Mouse (Mus musculus) midbrain, postnatal 0 days (tissue): ENCODE results near the gene Nup107. TPM values are rescaled to one million over a fixed set of nuclear protein-coding genes. Genes with fewer than 3 reads are reported as not detected.

ENCODE experiments used
- ATAC-seq: fragments of 200-750 bp; cut with Nextera tagmentation; 2 replicates; pipeline ENCODE4 v1.8.0; 2017; ENCODE audit warnings: moderate number of reproducible peaks, mild to moderate bottlenecking, moderate TSS enrichment, moderate library complexity; ENCODE audit not compliant: low FRiP score
- DNase-seq: peaks from one replicate; pipeline ENCODE4 v3.0.0-alpha.2; 2015; ENCODE audit warnings: low spot score
- H3K27ac ChIP-seq: fragments of 300-500 bp; sonication (generic); 2 replicates; pipeline ENCODE4 v1.5.1; 2014; ENCODE audit warnings: low read depth, mild to moderate bottlenecking, low read length, mixed read lengths
- H3K27me3 ChIP-seq: fragments of 300-500 bp; sonication (generic); 2 replicates; pipeline ENCODE4 v1.6.1; 2014; ENCODE audit warnings: low read length, control low read depth, mixed read lengths; ENCODE audit not compliant: insufficient read depth
- H3K36me3 ChIP-seq: fragments of 300-500 bp; sonication (generic); 2 replicates; pipeline ENCODE4 v1.6.1; 2014; ENCODE audit warnings: low read length, control low read depth, mixed read lengths; ENCODE audit not compliant: insufficient read depth
- H3K4me1 ChIP-seq: fragments of 300-500 bp; sonication (generic); 2 replicates; pipeline ENCODE4 v1.6.1; 2014; ENCODE audit warnings: mild to moderate bottlenecking, control low read depth, antibody characterized with exemption, low read length, mixed read lengths; ENCODE audit not compliant: insufficient read depth
- H3K4me2 ChIP-seq: fragments of 300-500 bp; sonication (generic); 2 replicates; pipeline ENCODE4 v1.6.1; 2014; ENCODE audit warnings: low read depth, mild to moderate bottlenecking, low read length, mixed read lengths; ENCODE audit not compliant: poor library complexity, severe bottlenecking
- H3K4me3 ChIP-seq: fragments of 300-500 bp; sonication (generic); 2 replicates; pipeline ENCODE4 v1.5.1; 2014; ENCODE audit warnings: low read depth, mild to moderate bottlenecking, low read length, moderate library complexity
- H3K9ac ChIP-seq: fragments of 300-500 bp; sonication (generic); replicated peaks from 2 replicates; pipeline ENCODE4 v1.6.1; 2014; ENCODE audit warnings: mild to moderate bottlenecking, low read length, moderate library complexity, mixed read lengths; ENCODE audit not compliant: poor library complexity, severe bottlenecking
- H3K9me3 ChIP-seq: fragments of 300-500 bp; sonication (generic); 2 replicates; pipeline ENCODE4 v1.6.1; 2016; ENCODE audit warnings: low read length, control low read depth
- CTCF ChIP-seq: IDR thresholded peaks from 2 replicates; pipeline ENCODE4 v1.5.1; 2016; ENCODE audit warnings: antibody characterized with exemption, mild to moderate bottlenecking
- WGBS: fragments of 180-500 bp; shearing (Covaris S2); extraction: QIAGEN DNeasy Blood & Tissue Kit; methylation state at CpG from one replicate; pipeline ENCODE4 v1.1.7; 2014; 5-methylcytosine and 5-hydroxymethylcytosine counted together
- polyA plus RNA-seq: library from polyadenylated mRNA; unstranded; fragments of >200 nt; fragmentation: Nextera tagmentation; extraction: Ambion mirVana; gene quantifications from 2 replicates; pipeline ENCODE4 v1.2.1, GENCODE M21; 2015
- total RNA-seq: library from RNA; depleted of rRNA; stranded (reverse); fragments of >200 nt; gene quantifications from 2 replicates; pipeline ENCODE4 v1.2.3, GENCODE M21; 2014

Gene Nup107
- total and polyA plus RNA-seq, 2 experiments from 2014 or later = 14.0 to 16.7 TPM

GRCm38 (mm10) chr10:117782056-117782455 lies 10.4 kb downstream of the Nup107 start:
- no peak for TF ChIP-seq CTCF
- peaks cover 45% of the 10 kb centered on the region for H3K36me3 ChIP-seq
- ATAC-seq = no peak

GRCm38 (mm10) chr10:117781021-117781725 lies 11.3 kb downstream of the Nup107 start:
- Histone ChIP-seq H3K36me3 (peaks cover 47% of the 10 kb centered on the region), H3K27ac (no peak overlapping the region)
- WGBS = 96% methylated on average over 17 of the region's 17 CpGs

More at GRCm38 (mm10) chr10:117782056-117782455, 10.4 kb downstream of the Nup107 start:
- no peak overlapping the region for H3K4me3 ChIP-seq
- WGBS = 91% methylated on average over 2 of the region's 2 CpGs
- H3K9me3 ChIP-seq = no peaks in the 10 kb centered on the region
- no peaks in the 10 kb centered on the region for H3K27me3 ChIP-seq
- DNase-seq = no peak
- no peak overlapping the region for H3K9ac ChIP-seq
- no peak overlapping the region for H3K4me2 ChIP-seq
- no peaks in the 10 kb centered on the region for H3K4me1 ChIP-seq
- H3K27ac ChIP-seq = no peak overlapping the region

GRCm38 (mm10) chr10:117780306-117780911 lies 12.1 kb downstream of the Nup107 start:
- no peak overlapping the region for H3K9ac ChIP-seq
- no peak for TF ChIP-seq CTCF
- 95% methylated on average over 6 of the region's 6 CpGs for WGBS
- H3K4me3 ChIP-seq = no peak overlapping the region
- H3K27ac ChIP-seq = no peak overlapping the region
- peaks cover 51% of the 10 kb centered on the region for H3K36me3 ChIP-seq
- H3K4me1 ChIP-seq = no peaks in the 10 kb centered on the region
- H3K9me3 ChIP-seq = no peaks in the 10 kb centered on the region
- no peak for DNase-seq
- no peak for ATAC-seq
- no peaks in the 10 kb centered on the region for H3K27me3 ChIP-seq
- no peak overlapping the region for H3K4me2 ChIP-seq

More at GRCm38 (mm10) chr10:117781021-117781725, 11.3 kb downstream of the Nup107 start:
- DNase-seq (no peak), ATAC-seq (no peak)
- Histone ChIP-seq H3K4me3 (no peak overlapping the region), H3K9ac (no peak overlapping the region), H3K4me1 (no peaks in the 10 kb centered on the region), H3K9me3 (no peaks in the 10 kb centered on the region), H3K27me3 (no peaks in the 10 kb centered on the region), H3K4me2 (no peak overlapping the region)
- no peak for TF ChIP-seq CTCF

- no peak overlapping the region for H3K4me3 ChIP-seq
- no peak for TF ChIP-seq CTCF
- ATAC-seq = no peak
- no peaks in the 10 kb centered on the region for H3K27me3 ChIP-seq
- no peak overlapping the region for H3K4me2 ChIP-seq
- H3K9me3 ChIP-seq = no peaks in the 10 kb centered on the region
- WGBS = 92% methylated on average over 8 of the region's 8 CpGs
- peaks cover 53% of the 10 kb centered on the region for H3K36me3 ChIP-seq
- H3K9ac ChIP-seq = no peak overlapping the region
- no peak for DNase-seq
- no peaks in the 10 kb centered on the region for H3K4me1 ChIP-seq
- no peak overlapping the region for H3K27ac ChIP-seq
Measured at GRCm38 (mm10) chr10:117779581-117780305, 12.8 kb downstream of the Nup107 start.

GRCm38 (mm10) chr10:117778951-117779350 lies 13.6 kb downstream of the Nup107 start:
- Histone ChIP-seq H3K27ac (no peak overlapping the region), H3K9me3 (no peaks in the 10 kb centered on the region), H3K36me3 (peaks cover 59% of the 10 kb centered on the region), H3K9ac (no peak overlapping the region), H3K4me2 (no peak overlapping the region), H3K4me1 (no peaks in the 10 kb centered on the region), H3K4me3 (no peak overlapping the region), H3K27me3 (no peaks in the 10 kb centered on the region)
- no peak for TF ChIP-seq CTCF
- DNase-seq (no peak), ATAC-seq (no peak)
- WGBS = 96% methylated on average over 4 of the region's 4 CpGs
